In genomic region chr1:143962301-143962700, GRCm38 (mm10) we compare ENCODE assay signal across 26 mouse cellular contexts. TPM values are rescaled to one million over a fixed set of nuclear protein-coding genes. Genes with fewer than 3 reads are reported as not detected.
DNase-seq lines count a peak whose midpoint lies in the region; ATAC-seq and TF ChIP-seq lines count a peak whose summit lies in the region.
"Had no signal": no experiment of that assay in that cellular context is flagged by ENCODE, and none has a peak within 500 bp of the region (broad histone marks: within the 10 kb centered on the region; RNA-seq: fewer than 3 reads in every experiment).

No protein-coding gene starts in this region.

- no peaks in the 10 kb centered on the region for H3K79me2 ChIP-seq in myocyte (ENCODE audit: control insufficient read depth, insufficient read depth)
- H3K79me2 ChIP-seq in heart, adult 2 months (replicated peaks; ENCODE audit: control insufficient read depth, insufficient read depth, low read length), result no peaks in the 10 kb centered on the region

- H3K9ac ChIP-seq in heart, adult 2 months (ENCODE audit: low read depth, low read length), result no peak overlapping the region
- H3K9ac ChIP-seq in kidney, embryonic 14.5 days (ENCODE audit: low read depth, low read length), result no peak overlapping the region
- H3K9ac ChIP-seq: embryonic facial prominence, embryonic 12.5 days; embryonic facial prominence, embryonic 15.5 days; forebrain, embryonic 12.5 days had no signal

- DNase-seq in 3134 (ENCODE audit: extremely low read depth, insufficient read length, low spot score) (peak; percentile 30), 3T3-L1 (ENCODE audit: low read depth, low spot score) (peak; percentile 70), NIH3T3 (ENCODE audit: low read depth) (peak; percentile 67)
- no peak for DNase-seq in heart, adult 2 months
- DNase-seq: adrenal gland, adult 2 months; adrenal gland, postnatal 10 days; adrenal gland, postnatal 25 days; cerebellum, adult 11 months; cerebellum, adult 18-20 months; cerebellum, adult 8-10 months; cerebellum, adult 9-11 months; cerebellum, postnatal 14 days; cerebellum, postnatal 36 days; embryo, embryonic 11 days had no signal

- no peak overlapping the region for H3K4me3 ChIP-seq in myocyte
- H3K4me3 ChIP-seq in heart, adult 2 months, result no peak overlapping the region
- no peak overlapping the region for H3K4me3 ChIP-seq in kidney, embryonic 14.5 days (ENCODE audit: low read length)
- H3K4me3 ChIP-seq: embryonic facial prominence, embryonic 12.5 days; embryonic facial prominence, embryonic 15.5 days; erythroblast, embryonic 14.5 days; forebrain, embryonic 10.5 days; forebrain, embryonic 12.5 days had no signal

- ATAC-seq in kidney, embryonic 14.5 days (ENCODE audit: low FRiP score, low TSS enrichment), result no peak
- no peak for ATAC-seq in CD4-positive, CD25-positive, alpha-beta regulatory T cell, adult 4 months
- ATAC-seq: forebrain, embryonic 14.5 days; forebrain, embryonic 16.5 days had no signal

- TF ChIP-seq CTCF in heart, adult 2 months (IDR thresholded peaks at IDR 0.05), result no peak

- H3K27ac ChIP-seq in heart, adult 2 months, result no peak overlapping the region
- no peak overlapping the region for H3K27ac ChIP-seq in kidney, embryonic 14.5 days (ENCODE audit: low read depth, low read length)
- H3K27ac ChIP-seq: embryonic facial prominence, embryonic 12.5 days; embryonic facial prominence, embryonic 15.5 days; forebrain, embryonic 10.5 days; forebrain, embryonic 12.5 days had no signal

- no peaks in the 10 kb centered on the region for H3K4me1 ChIP-seq in heart, adult 2 months (ENCODE audit: control insufficient read depth, insufficient read depth, low read length)
- H3K4me1 ChIP-seq in kidney, embryonic 14.5 days (ENCODE audit: control insufficient read depth, insufficient read depth, low read length), result no peaks in the 10 kb centered on the region
- H3K4me1 ChIP-seq: embryonic facial prominence, embryonic 12.5 days; embryonic facial prominence, embryonic 15.5 days; forebrain, embryonic 10.5 days; forebrain, embryonic 12.5 days had no signal

- no peak for TF ChIP-seq EP300 in heart, adult 2 months (IDR thresholded peaks at IDR 0.05; ENCODE audit: insufficient read depth, low read depth, low read length)

- no peaks in the 10 kb centered on the region for H3K36me3 ChIP-seq in myocyte (ENCODE audit: control insufficient read depth, insufficient read depth)
- no peaks in the 10 kb centered on the region for H3K36me3 ChIP-seq in heart, adult 2 months (ENCODE audit: control insufficient read depth, insufficient read depth, low read length)
- no peaks in the 10 kb centered on the region for H3K36me3 ChIP-seq in kidney, embryonic 14.5 days (ENCODE audit: control insufficient read depth, insufficient read depth, low read length)
- H3K36me3 ChIP-seq: embryonic facial prominence, embryonic 12.5 days; embryonic facial prominence, embryonic 15.5 days; forebrain, embryonic 10.5 days; forebrain, embryonic 12.5 days; G1E had no signal

- no peaks in the 10 kb centered on the region for H3K27me3 ChIP-seq in myocyte (ENCODE audit: control insufficient read depth, insufficient read depth, insufficient read length)
- H3K27me3 ChIP-seq in heart, adult 2 months (ENCODE audit: control insufficient read depth, insufficient read depth, low read length), result no peaks in the 10 kb centered on the region
- H3K27me3 ChIP-seq in kidney, embryonic 14.5 days (ENCODE audit: control insufficient read depth, insufficient read depth, low read length), result no peaks in the 10 kb centered on the region
- H3K27me3 ChIP-seq: CH12.LX; embryonic facial prominence, embryonic 12.5 days; embryonic facial prominence, embryonic 15.5 days; forebrain, embryonic 12.5 days had no signal

- H3K4me2 ChIP-seq in myocyte (ENCODE audit: low read depth), result peak overlapping the region; percentile 10
- H3K4me2 ChIP-seq in kidney, embryonic 14.5 days (replicated peaks; ENCODE audit: low read depth, low read length), result no peak overlapping the region
- H3K4me2 ChIP-seq: embryonic facial prominence, embryonic 12.5 days; embryonic facial prominence, embryonic 15.5 days; forebrain, embryonic 12.5 days had no signal

- TF ChIP-seq POLR2A in myocyte (IDR thresholded peaks at IDR 0.05; ENCODE audit: insufficient read length, low read depth), result no peak
- no peak for TF ChIP-seq POLR2A in heart, adult 2 months (IDR thresholded peaks at IDR 0.05; ENCODE audit: insufficient read depth, low read depth, low read length)

- intact Hi-C loops in heart, adult 2 months (cut with DNase I), result no loop called here

- H3ac ChIP-seq in myocyte (ENCODE audit: control insufficient read depth, insufficient read length), result no peak overlapping the region

- WGBS in heart, adult 2 months, result 55% methylated on average over 3 of the region's 3 CpGs
- WGBS in kidney, embryonic 14.5 days, result 77% methylated on average over 3 of the region's 3 CpGs

- no peaks in the 10 kb centered on the region for H3K9me3 ChIP-seq in kidney, embryonic 14.5 days (ENCODE audit: control insufficient read depth, low read length)
- H3K9me3 ChIP-seq: embryonic facial prominence, embryonic 12.5 days; embryonic facial prominence, embryonic 15.5 days; forebrain, embryonic 10.5 days; forebrain, embryonic 12.5 days; G1E had no signal

TF ChIP-seq in myocyte, 11 proteins besides CTCF, POLR2A, EP300 and RAD21:
- no peak for TF ChIP-seq MYOD1 (IDR thresholded peaks at IDR 0.05; ENCODE audit: control insufficient read depth in 1 of 3, insufficient read length in 2 of 3, low read depth in 2 of 3)
- no peak for TF ChIP-seq CEBPB (IDR thresholded peaks at IDR 0.05; ENCODE audit: insufficient read depth, poor library complexity, severe bottlenecking)
- no peak for TF ChIP-seq USF1 (IDR thresholded peaks at IDR 0.05; ENCODE audit: low read depth)
- no peak for TF ChIP-seq E2F4 (IDR thresholded peaks at IDR 0.05; ENCODE audit: insufficient read depth)
- no peak for TF ChIP-seq POLR2AphosphoS2 (IDR thresholded peaks at IDR 0.05; ENCODE audit: insufficient read length, low read depth)
- no peak for TF ChIP-seq TCF12 (IDR thresholded peaks at IDR 0.05; ENCODE audit: insufficient read depth, poor library complexity, severe bottlenecking)
- no peak for TF ChIP-seq REST (IDR thresholded peaks at IDR 0.05; ENCODE audit: insufficient read depth, insufficient read length)
- no peak for TF ChIP-seq SRF (IDR thresholded peaks at IDR 0.05; ENCODE audit: control insufficient read depth, insufficient read length, low read depth)
- no peak for TF ChIP-seq TCF3 (IDR thresholded peaks at IDR 0.05; ENCODE audit: insufficient read length, low read depth)
- TF ChIP-seq MAX (IDR thresholded peaks at IDR 0.05; ENCODE audit: low read depth), result no peak
- TF ChIP-seq MYOG (IDR thresholded peaks at IDR 0.05; ENCODE audit: control insufficient read depth in 1 of 3, insufficient read depth in 1 of 3, insufficient read length in 2 of 3, low read depth in 2 of 3), result no peak

RNA-seq across cellular contexts. Expression of gene Rgs2, which starts 41.7 kb away (rescaled TPM):
- 3.6 TPM for polyA plus RNA-seq in myocyte (2012; fragmentation: generic; extraction: Trizol)
- 10 to 100 TPM; 43.7 to 59.2 TPM for total RNA-seq in heart, adult 2 months (2021)
- polyA plus RNA-seq in heart, adult 2 months (2012; rRNA removed), result 7.7 and 18.4 TPM in 2 replicates
- polyA plus RNA-seq in kidney, embryonic 14.5 days (2014; fragmentation: Nextera tagmentation; extraction: Ambion mirVana), result 26.3 and 31.5 TPM in 2 replicates
- 10 to 100 TPM; 32.3 to 41.6 TPM for polyA plus RNA-seq in CD4-positive, CD25-positive, alpha-beta regulatory T cell, adult 4 months (2017; shearing (Covaris generic))

Comparison
In these comparisons a context has a peak if more than half of its experiments do, and no peak if none do; other contexts are left out.
1. DNase-seq: peak in 3134 (single experiment), 3T3-L1 (single experiment) and NIH3T3 (single experiment); none in heart, adult 2 months (0 of 2).